Mouse (Mus musculus): ENCODE data around the gene Ccdc177. TPM values are rescaled to one million over a fixed set of nuclear protein-coding genes. Genes with fewer than 3 reads are reported as not detected.
A peak's percentile ranks its signal among the peaks of the same experiment; 100 is the strongest.

Gene Ccdc177
- total RNA-seq, 2 experiments from 2014 or later = 16.5 to 18.6 TPM

GRCm38 (mm10) chr12:80783889-80784288, 23.4 kb upstream of the Ccdc177 start:
- DNase-seq = no peak

- no peak for DNase-seq
These were observed 22.4 kb upstream of the Ccdc177 start for GRCm38 (mm10) chr12:80782892-80783291.

GRCm38 (mm10) chr12:80782190-80782589, 21.7 kb upstream of the Ccdc177 start:
- no peak for DNase-seq

- no peak for DNase-seq
These were observed 19.3 kb upstream of the Ccdc177 start for GRCm38 (mm10) chr12:80779760-80780159.

- no peak for DNase-seq
These were observed 17.9 kb upstream of the Ccdc177 start for GRCm38 (mm10) chr12:80778188-80778936.

GRCm38 (mm10) chr12:80776046-80776634, 15.7 kb upstream of the Ccdc177 start:
- DNase-seq = no peak

- DNase-seq = no peak
These were observed 14.3 kb upstream of the Ccdc177 start for GRCm38 (mm10) chr12:80774786-80775185.

- peak; percentile 62 to 65 for DNase-seq
These were observed 9.2 kb upstream of the Ccdc177 start for GRCm38 (mm10) chr12:80769697-80770096.

- no peak for DNase-seq
These were observed 3.6 kb upstream of the Ccdc177 start for GRCm38 (mm10) chr12:80764116-80764515.

- no peak for DNase-seq
These were observed 2.5 kb upstream of the Ccdc177 start for GRCm38 (mm10) chr12:80762982-80763381.

GRCm38 (mm10) chr12:80759713-80760395, 633 bp downstream of the Ccdc177 start:
- peak; percentile 54 to 59 for DNase-seq

GRCm38 (mm10) chr12:80759387-80759712, 1.1 kb downstream of the Ccdc177 start:
- DNase-seq = peak in 1 of 2 experiments; percentile 14

- no peak for DNase-seq
These were observed 1.7 kb downstream of the Ccdc177 start for GRCm38 (mm10) chr12:80758559-80759386.

GRCm38 (mm10) chr12:80757751-80758558, 2.5 kb downstream of the Ccdc177 start:
- no peak for DNase-seq

GRCm38 (mm10) chr12:80751556-80751955, 8.9 kb downstream of the Ccdc177 start:
- no peak for DNase-seq

- DNase-seq = peak in 1 of 2 experiments; percentile 29
These were observed 14.3 kb downstream of the Ccdc177 start for GRCm38 (mm10) chr12:80746031-80746813.

GRCm38 (mm10) chr12:80744614-80745013, 15.9 kb downstream of the Ccdc177 start:
- DNase-seq = no peak

GRCm38 (mm10) chr12:80739482-80739881, 21.0 kb downstream of the Ccdc177 start:
- no peak for DNase-seq

- no peak for DNase-seq
These were observed 23.2 kb downstream of the Ccdc177 start for GRCm38 (mm10) chr12:80737283-80737600.

- peak; percentile 53 to 57 for DNase-seq
These were observed 23.8 kb downstream of the Ccdc177 start for GRCm38 (mm10) chr12:80736464-80737282.
